Mouse (Mus musculus): ENCODE measurements at regions not wholly inside any gene's neighbourhood (a gene's known extent, or its start where the extent isn't known, plus 50 kb on each side); places are given as distances from the start of the nearest gene placed in this dataset.
"Not testable (repeated sequence)": the region's sequence is repeated elsewhere in the genome, so short reads cannot be mapped to it uniquely, and the experiment has no call there.

DNA sequence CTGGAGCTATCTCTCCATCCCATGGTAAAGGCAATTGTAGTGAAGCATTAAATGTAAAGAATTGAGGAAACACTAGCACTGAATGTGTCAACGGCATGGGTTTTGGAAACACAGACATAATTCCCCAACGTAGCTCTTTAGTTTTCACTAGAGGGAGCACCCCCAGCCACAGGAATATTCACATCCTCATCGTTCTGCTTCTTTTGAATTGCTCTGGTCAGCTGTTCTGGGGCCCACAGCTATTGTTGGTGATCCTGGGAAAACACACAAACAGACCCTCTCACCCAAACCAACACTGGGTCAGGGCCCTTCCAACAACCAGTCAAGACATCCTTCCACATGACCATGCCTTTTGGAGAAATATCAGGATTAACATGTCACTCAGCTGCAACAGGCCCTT is 119.7 kb downstream of the Impg2 start:
- DNase-seq (ENCODE audit: low read depth, low spot score): not testable (repeated sequence)

DNA sequence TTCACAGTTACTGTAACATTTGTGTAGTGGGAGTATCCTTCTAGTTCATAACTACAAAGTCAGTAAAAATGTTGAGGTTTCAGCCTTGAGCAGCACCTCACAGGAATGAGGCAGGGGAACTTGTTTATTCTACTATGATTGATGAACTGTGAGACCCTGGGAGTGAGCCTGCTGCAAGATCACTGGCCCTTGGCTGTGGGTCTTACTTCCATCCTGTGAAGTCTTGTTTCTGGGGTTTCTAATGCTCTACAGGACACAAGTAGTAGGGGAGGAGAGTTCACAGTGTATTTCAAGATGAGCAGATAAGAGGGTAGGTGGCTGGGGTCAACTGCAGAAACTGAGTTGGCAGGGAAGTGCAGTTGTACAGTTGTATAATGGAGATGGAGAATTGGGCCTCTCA is 128.3 kb upstream of the Abi3bp start:
- DNase-seq (ENCODE audit: low read depth, low spot score): no peak

DNA sequence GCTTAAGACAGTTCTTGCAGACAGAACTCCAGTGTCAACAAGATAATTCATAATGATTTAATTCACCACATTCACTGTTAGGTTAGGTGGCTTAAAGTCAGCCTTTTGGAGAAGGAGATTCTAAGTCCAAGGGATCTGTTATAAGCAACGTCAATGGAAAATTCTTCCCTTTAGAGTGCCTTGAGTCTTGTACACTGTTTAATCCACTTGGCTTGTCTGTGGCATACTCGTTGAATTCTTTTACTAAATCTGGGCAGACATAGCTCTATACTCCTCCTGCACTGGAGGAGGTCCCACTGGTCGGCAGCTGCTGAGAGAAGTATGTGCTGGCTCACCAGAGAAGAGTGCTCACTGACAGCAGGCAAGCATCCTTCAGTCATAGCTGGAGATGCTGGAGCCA is 124.8 kb upstream of the Abi3bp start:
- DNase-seq (ENCODE audit: low read depth, low spot score): no peak

DNA sequence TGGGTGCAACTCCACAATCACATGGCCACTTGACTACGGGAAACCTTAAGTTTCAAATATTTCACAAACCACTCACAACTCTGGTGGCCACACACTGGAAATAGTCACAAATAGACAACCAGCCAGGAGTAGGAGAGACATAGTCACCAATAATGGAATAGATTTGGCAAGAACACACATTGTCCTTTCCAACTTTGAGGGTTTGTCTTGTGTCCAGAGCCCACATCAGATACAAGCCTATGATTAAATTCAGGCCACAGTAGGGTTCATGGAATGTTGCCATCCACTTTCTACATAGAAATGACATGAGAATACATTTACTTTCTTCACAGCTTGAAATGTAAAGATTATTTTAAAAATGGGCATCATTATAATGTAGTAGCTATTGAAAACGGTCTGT is 118.6 kb upstream of the Abi3bp start:
- no peak for DNase-seq (ENCODE audit: low read depth, low spot score)

DNA sequence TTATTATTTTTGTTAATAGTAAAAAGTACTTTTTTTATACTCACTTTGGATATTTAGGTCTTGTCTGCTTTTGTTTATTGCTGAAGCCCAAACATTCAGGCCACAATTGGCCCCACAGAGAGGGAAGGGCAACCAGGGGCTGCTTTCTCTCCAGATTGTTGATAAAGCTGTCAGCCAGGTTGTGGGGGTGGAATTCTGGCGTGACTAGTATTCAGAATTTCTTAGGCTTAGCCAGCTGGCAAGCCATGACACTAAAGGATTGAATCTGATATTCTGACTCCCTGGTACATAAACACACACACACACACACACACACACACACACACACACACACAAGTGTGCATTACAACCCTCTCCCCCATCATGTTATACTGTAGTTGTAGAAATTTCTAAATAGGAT is 116.7 kb upstream of the Abi3bp start:
- DNase-seq (ENCODE audit: low read depth, low spot score): no peak

DNA sequence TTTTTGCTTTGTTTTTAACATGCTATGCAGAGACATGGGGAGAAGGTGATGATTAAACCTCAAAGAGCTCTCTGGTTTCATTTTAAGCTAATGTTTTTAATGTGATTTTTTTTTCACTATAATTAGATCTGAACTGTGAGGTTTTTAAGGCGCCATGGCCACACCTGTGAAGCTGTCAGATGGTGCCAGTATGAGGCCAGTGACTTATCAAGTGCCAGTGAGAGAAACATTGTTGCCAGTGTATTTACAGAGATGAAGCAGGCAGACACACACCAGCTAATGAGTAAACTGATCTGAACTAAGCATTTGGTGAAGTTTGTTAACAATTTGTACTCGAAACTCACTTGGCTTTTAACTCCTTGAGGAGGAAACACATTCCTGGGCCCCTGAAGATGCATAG is 99.3 kb upstream of the Abi3bp start:
- no peak for DNase-seq (ENCODE audit: low read depth, low spot score)

DNA sequence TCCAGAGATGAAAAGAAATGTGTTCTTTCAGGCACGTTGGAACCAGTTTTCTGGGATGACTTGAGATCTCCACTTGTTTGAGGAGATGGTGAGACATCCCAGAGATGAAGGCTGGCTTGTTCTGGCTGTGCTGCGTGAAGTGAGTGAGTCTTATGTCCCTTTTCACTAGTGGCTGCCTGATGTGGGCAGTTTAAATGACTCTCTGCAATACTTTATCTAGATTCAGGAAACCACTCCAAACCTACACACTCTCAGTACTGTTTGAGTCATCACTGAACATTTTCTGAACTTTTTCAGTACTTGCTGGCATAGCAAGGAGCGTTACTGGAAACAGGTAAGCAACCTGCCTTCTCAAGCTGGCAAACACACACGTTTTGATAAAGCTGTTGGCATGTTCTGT is 97.0 kb upstream of the Abi3bp start:
- DNase-seq (ENCODE audit: low read depth, low spot score): no peak

DNA sequence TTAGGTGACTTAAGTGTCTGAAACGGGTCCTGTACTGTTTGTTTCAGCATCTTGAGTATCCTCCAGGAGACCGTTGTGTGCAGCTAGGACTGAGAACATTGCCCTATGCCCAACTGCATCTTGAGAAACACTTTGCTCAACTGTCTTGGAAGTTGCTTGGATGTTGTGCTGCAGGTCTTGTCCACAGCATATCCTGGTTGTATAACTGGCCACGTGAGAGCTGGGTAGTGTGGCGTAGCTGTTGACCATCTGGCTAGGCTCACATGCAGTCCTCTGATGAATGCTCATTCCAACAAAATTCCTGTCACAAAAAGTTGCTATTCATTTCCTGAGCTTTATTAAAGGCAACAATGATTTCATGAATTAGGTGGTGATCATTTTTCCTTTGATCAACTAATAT is 91.1 kb upstream of the Abi3bp start:
- DNase-seq (ENCODE audit: low read depth, low spot score): no peak

DNA sequence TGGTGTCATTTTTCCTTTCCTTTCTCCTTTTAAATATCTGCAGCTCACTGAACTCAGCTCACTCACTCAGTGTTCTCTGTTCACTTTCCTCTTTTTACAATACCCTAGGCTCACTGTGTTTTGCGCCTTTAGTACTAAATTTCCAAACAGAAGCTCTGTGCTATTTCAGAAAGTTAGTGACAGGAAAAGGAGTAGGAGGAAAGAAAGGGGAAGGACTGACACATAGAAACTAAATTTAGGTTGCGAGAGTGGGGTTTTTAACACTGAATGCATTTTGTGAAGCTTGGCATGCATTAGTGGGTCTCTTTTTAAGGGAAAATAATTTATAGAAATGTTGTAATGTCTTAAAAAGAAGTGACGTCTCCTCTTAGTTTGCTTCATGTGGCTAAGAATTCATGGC is 84.8 kb upstream of the Abi3bp start:
- no peak for DNase-seq (ENCODE audit: low read depth, low spot score)

DNA sequence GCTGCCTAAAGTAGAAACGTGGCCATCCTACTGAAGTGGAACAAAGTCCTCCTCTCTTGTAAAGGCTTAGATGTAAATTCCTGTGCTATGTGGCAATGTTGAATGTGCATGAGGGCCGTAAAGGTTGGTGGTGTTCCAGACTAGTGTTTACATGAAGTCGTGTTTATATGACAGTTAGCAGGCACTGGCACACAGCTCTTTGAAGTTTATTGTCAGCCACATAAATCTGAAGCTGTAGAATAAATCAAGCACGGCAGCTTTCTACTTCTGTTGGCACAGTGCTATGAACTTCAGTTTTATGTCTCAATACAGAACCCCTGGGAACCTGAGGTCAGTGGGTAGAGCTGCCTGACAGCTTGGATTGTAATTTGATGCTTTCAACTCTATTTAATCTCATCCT is 81.1 kb upstream of the Abi3bp start:
- DNase-seq (ENCODE audit: low read depth, low spot score): peak; percentile 54

DNA sequence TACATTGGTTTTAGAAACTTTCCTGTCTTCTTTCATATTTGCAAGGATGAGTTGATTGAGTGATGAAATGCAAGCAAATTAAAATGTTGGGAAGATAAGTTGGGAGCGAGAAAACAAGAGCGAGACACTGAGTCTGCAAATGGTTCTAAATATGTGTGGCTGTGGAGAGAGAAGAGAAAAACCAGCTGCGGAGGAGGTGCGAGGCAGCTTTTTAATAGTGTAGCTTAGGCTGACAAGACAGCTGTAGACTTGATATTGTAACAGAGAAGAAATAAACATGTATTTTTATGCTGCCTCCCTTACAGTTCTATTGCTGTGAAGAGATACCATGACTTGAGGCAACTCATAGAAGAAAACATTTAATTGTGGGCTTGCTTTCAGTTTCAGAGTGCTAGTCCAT is 78.1 kb upstream of the Abi3bp start:
- DNase-seq (ENCODE audit: low read depth, low spot score): no peak

DNA sequence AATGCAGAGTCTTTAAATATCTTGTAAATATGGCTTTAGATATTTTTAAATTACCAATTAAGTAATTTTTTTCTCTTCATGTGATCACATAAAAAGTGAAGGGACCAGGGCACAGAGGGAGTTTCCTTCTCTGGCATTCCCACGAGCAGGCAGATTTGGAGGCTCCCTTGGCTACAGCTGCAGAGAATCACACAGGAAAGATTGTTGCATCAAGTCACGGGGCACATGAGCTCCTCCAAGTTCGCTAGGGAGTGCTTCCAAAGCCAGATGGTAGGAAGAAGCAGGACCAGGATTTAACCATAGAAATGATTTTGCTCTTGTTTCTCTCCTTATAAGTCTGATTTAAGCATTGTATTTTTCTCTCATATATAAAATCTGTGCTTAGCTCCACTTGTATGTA is 53.9 kb upstream of the Abi3bp start:
- DNase-seq (ENCODE audit: low read depth, low spot score): no peak
